Mouse (Mus musculus): ENCODE measurements around the gene Catsperz. TPM values are rescaled to one million over a fixed set of nuclear protein-coding genes. Genes with fewer than 3 reads are reported as not detected.

Gene Catsperz
- total RNA-seq, 2 experiments from 2014 or later: 10.7 to 11.5 TPM

- DNase-seq (ENCODE audit: low spot score in 2 of 2): peak; percentile 86 to 90
Measured at GRCm38 (mm10) chr19:6924461-6925306, 496 bp downstream of the Catsperz start.

- DNase-seq (ENCODE audit: low spot score in 2 of 2): no peak
Measured at GRCm38 (mm10) chr19:6922901-6923735, 2.1 kb downstream of the Catsperz start.

GRCm38 (mm10) chr19:6921647-6922567, 3.3 kb downstream of the Catsperz start, which contains the start of gene Esrra:
Gene Esrra, minus strand, starts transcription at chr19:6921813.
- peak; percentile 99 for DNase-seq (ENCODE audit: low spot score in 2 of 2)

GRCm38 (mm10) chr19:6920741-6921636, 4.2 kb downstream of the Catsperz start:
- peak in 1 of 2 experiments; percentile 67 for DNase-seq (ENCODE audit: low spot score in 2 of 2)

GRCm38 (mm10) chr19:6919876-6920740, 5.1 kb downstream of the Catsperz start:
- no peak for DNase-seq (ENCODE audit: low spot score in 2 of 2)

GRCm38 (mm10) chr19:6919431-6919830, 5.7 kb downstream of the Catsperz start:
- DNase-seq (ENCODE audit: low spot score in 2 of 2): no peak

GRCm38 (mm10) chr19:6918321-6918720, 6.9 kb downstream of the Catsperz start:
- DNase-seq (ENCODE audit: low spot score in 2 of 2): no peak

GRCm38 (mm10) chr19:6916496-6916895, 8.7 kb downstream of the Catsperz start:
- DNase-seq (ENCODE audit: low spot score in 2 of 2): no peak

- no peak for DNase-seq (ENCODE audit: low spot score in 2 of 2)
Measured at GRCm38 (mm10) chr19:6915276-6915675, 9.9 kb downstream of the Catsperz start.

GRCm38 (mm10) chr19:6914540-6914939, 10.6 kb downstream of the Catsperz start:
- no peak for DNase-seq (ENCODE audit: low spot score in 2 of 2)

GRCm38 (mm10) chr19:6913991-6914390, 11.2 kb downstream of the Catsperz start:
- no peak for DNase-seq (ENCODE audit: low spot score in 2 of 2)

GRCm38 (mm10) chr19:6913036-6913435, 12.1 kb downstream of the Catsperz start:
- no peak for DNase-seq (ENCODE audit: low spot score in 2 of 2)

- DNase-seq (ENCODE audit: low spot score in 2 of 2): no peak
Measured at GRCm38 (mm10) chr19:6912205-6912970, 12.8 kb downstream of the Catsperz start.

GRCm38 (mm10) chr19:6911101-6912074, 13.8 kb downstream of the Catsperz start:
- no peak for DNase-seq (ENCODE audit: low spot score in 2 of 2)

- peak in 1 of 2 experiments; percentile 45 for DNase-seq (ENCODE audit: low spot score in 2 of 2)
Measured at GRCm38 (mm10) chr19:6910306-6910705, 14.9 kb downstream of the Catsperz start.

- DNase-seq (ENCODE audit: low spot score in 2 of 2): peak; percentile 87 to 91
Measured at GRCm38 (mm10) chr19:6909507-6910289, 15.5 kb downstream of the Catsperz start, which contains the start of the genes Trmt112 and Prdx5. Gene Trmt112, plus strand, starts transcription at chr19:6909698. Gene Prdx5, minus strand, starts transcription at chr19:6910106.
